Mouse (Mus musculus) C2C12 (cell line): ENCODE data around the gene Rabggta. TPM values are rescaled to one million over a fixed set of nuclear protein-coding genes. Genes with fewer than 3 reads are reported as not detected.
A peak's percentile ranks its signal among the peaks of the same experiment; 100 is the strongest.

Experiments used
- H3K27me3 ChIP-seq: one replicate; pipeline ENCODE4 v1.6.1; 2011; ENCODE audit not compliant: control insufficient read depth, insufficient read depth, insufficient read length
- H3K36me3 ChIP-seq: one replicate; pipeline ENCODE4 v1.6.1; 2011; ENCODE audit not compliant: control insufficient read depth, insufficient read depth
- H3K4me3 ChIP-seq: one replicate; pipeline ENCODE4 v1.5.1; 2011; ENCODE audit warnings: mild to moderate bottlenecking, control low read depth; ENCODE audit not compliant: poor library complexity, insufficient read depth, severe bottlenecking
- H3K79me2 ChIP-seq: one replicate; pipeline ENCODE4 v1.6.1; 2011; ENCODE audit not compliant: control insufficient read depth, insufficient read depth
- H3K79me3 ChIP-seq: one replicate; pipeline ENCODE4 v1.6.1; 2011; ENCODE audit warnings: low read depth, control low read depth
- H3ac ChIP-seq: one replicate; pipeline ENCODE3; 2011; ENCODE audit warnings: low read depth; ENCODE audit not compliant: control insufficient read depth, insufficient read length
- CEBPB ChIP-seq: IDR thresholded peaks from one replicate; pipeline ENCODE4 v1.6.1; 2011; ENCODE audit warnings: low read depth, mild to moderate bottlenecking, control low read depth, moderate library complexity
- CTCF ChIP-seq: IDR thresholded peaks from one replicate; pipeline ENCODE4 v1.5.1; 2011; ENCODE audit not compliant: control insufficient read depth, insufficient read depth, insufficient read length
- FOSL1 ChIP-seq: IDR thresholded peaks from one replicate; pipeline ENCODE4 v1.8.0; 2011; ENCODE audit warnings: mild to moderate bottlenecking, low read length; ENCODE audit not compliant: poor library complexity, insufficient read depth, severe bottlenecking
- MAX ChIP-seq: IDR thresholded peaks from one replicate; pipeline ENCODE4 v1.6.1; 2011; ENCODE audit warnings: mild to moderate bottlenecking, control low read depth
- MYOD1 ChIP-seq: IDR thresholded peaks from one replicate; pipeline ENCODE4 v1.6.1; 2011; ENCODE audit warnings: low read depth; ENCODE audit not compliant: control insufficient read depth, insufficient read length
- MYOG ChIP-seq: IDR thresholded peaks from one replicate; pipeline ENCODE4 v1.6.1; 2011; ENCODE audit not compliant: control insufficient read depth, insufficient read length; ENCODE audit errors: extremely low read depth
- USF1 ChIP-seq: IDR thresholded peaks from one replicate; pipeline ENCODE4 v1.6.1; 2011; ENCODE audit warnings: low read depth, mild to moderate bottlenecking, control low read depth, moderate library complexity
- polyA plus RNA-seq: library from polyadenylated mRNA; unstranded; fragments of >200 nt; fragmentation: generic; extraction: Trizol; gene quantifications from one replicate; pipeline ENCODE4 v1.2.1, GENCODE M21; 2012; ENCODE audit warnings: missing spikeins

Rabggta gene
- polyA plus RNA-seq, 1 experiment, result 11.9 TPM

- H3K4me3 ChIP-seq, result no peak overlapping the region
- no peaks in the 10 kb centered on the region for H3K79me2 ChIP-seq
- no peak overlapping the region for H3ac ChIP-seq
- H3K36me3 ChIP-seq, result peaks cover 8% of the 10 kb centered on the region
- H3K27me3 ChIP-seq, result no peaks in the 10 kb centered on the region
- TF ChIP-seq CEBPB (no peak), MYOD1 (no peak), MAX (no peak), MYOG (no peak), USF1 (no peak), CTCF (no peak), FOSL1 (no peak)
- no peaks in the 10 kb centered on the region for H3K79me3 ChIP-seq
Measured at GRCm38 (mm10) chr14:55719737-55720136, 2.3 kb downstream of the Rabggta start.

GRCm38 (mm10) chr14:55716884-55717283, 5.2 kb downstream of the Rabggta start:
- H3K79me2 ChIP-seq, result no peaks in the 10 kb centered on the region
- peaks cover 8% of the 10 kb centered on the region for H3K36me3 ChIP-seq
- no peak overlapping the region for H3ac ChIP-seq
- no peak for TF ChIP-seq FOSL1
- TF ChIP-seq USF1, result no peak
- TF ChIP-seq CTCF, result no peak
- no peak for TF ChIP-seq MAX
- no peak for TF ChIP-seq MYOD1
- no peak for TF ChIP-seq CEBPB
- TF ChIP-seq MYOG, result no peak
- H3K27me3 ChIP-seq, result no peaks in the 10 kb centered on the region
- no peak overlapping the region for H3K4me3 ChIP-seq
- no peaks in the 10 kb centered on the region for H3K79me3 ChIP-seq

- Histone ChIP-seq H3ac (no peak overlapping the region), H3K79me2 (no peaks in the 10 kb centered on the region), H3K79me3 (no peaks in the 10 kb centered on the region), H3K36me3 (peaks cover 8% of the 10 kb centered on the region), H3K4me3 (no peak overlapping the region), H3K27me3 (no peaks in the 10 kb centered on the region)
- TF ChIP-seq MYOD1 (no peak), MYOG (no peak), CEBPB (no peak), CTCF (no peak), MAX (no peak), USF1 (no peak), FOSL1 (no peak)
Measured at GRCm38 (mm10) chr14:55716271-55716670, 5.8 kb downstream of the Rabggta start.

GRCm38 (mm10) chr14:55714893-55715292, 7.2 kb downstream of the Rabggta start:
- Histone ChIP-seq H3K4me3 (no peak overlapping the region), H3ac (no peak overlapping the region), H3K79me2 (no peaks in the 10 kb centered on the region), H3K36me3 (peaks cover 8% of the 10 kb centered on the region), H3K79me3 (no peaks in the 10 kb centered on the region), H3K27me3 (no peaks in the 10 kb centered on the region)
- TF ChIP-seq CEBPB (no peak), MAX (peak; percentile 54), FOSL1 (peak; percentile 9), USF1 (peak; percentile 56)

- Histone ChIP-seq H3K27me3 (no peaks in the 10 kb centered on the region), H3K4me3 (no peak within 1 kb of the TSS), H3K79me2 (no peaks in the 10 kb centered on the region), H3K36me3 (peaks cover 8% of the 10 kb centered on the region), H3ac (no peak within 1 kb of the TSS), H3K79me3 (no peaks in the 10 kb centered on the region)
- TF ChIP-seq CTCF, result no peak
- no peak for TF ChIP-seq MYOG
Measured at GRCm38 (mm10) chr14:55713729-55714122, 8.3 kb downstream of the Rabggta start, which contains the start of gene Tgm1. Tgm1 (minus strand) TSS chr14:55713926.

GRCm38 (mm10) chr14:55713007-55713728, 8.9 kb downstream of the Rabggta start:
- Histone ChIP-seq H3ac (no peak overlapping the region), H3K79me2 (no peaks in the 10 kb centered on the region), H3K36me3 (peaks cover 5% of the 10 kb centered on the region), H3K79me3 (no peaks in the 10 kb centered on the region), H3K4me3 (no peak overlapping the region), H3K27me3 (no peaks in the 10 kb centered on the region)
- no peak for TF ChIP-seq MAX
- TF ChIP-seq MYOD1, result no peak
- TF ChIP-seq FOSL1, result no peak
- no peak for TF ChIP-seq USF1
- TF ChIP-seq MYOG, result no peak

GRCm38 (mm10) chr14:55711786-55712185, 10.3 kb downstream of the Rabggta start:
- Histone ChIP-seq H3K79me2 (no peaks in the 10 kb centered on the region), H3ac (no peak overlapping the region), H3K79me3 (no peaks in the 10 kb centered on the region), H3K36me3 (peaks cover 1% of the 10 kb centered on the region), H3K4me3 (no peak overlapping the region), H3K27me3 (no peaks in the 10 kb centered on the region)
- TF ChIP-seq MYOG, result no peak
- TF ChIP-seq USF1, result no peak
